Mouse (Mus musculus): ENCODE results near the gene Mtf1. TPM values are rescaled to one million over a fixed set of nuclear protein-coding genes. Genes with fewer than 3 reads are reported as not detected.

The Mtf1 gene
- 33.3 TPM for total RNA-seq (2023)

GRCm38 (mm10) chr4:124801552-124802308, at the start of gene Mtf1:
Mtf1 (plus strand) TSS chr4:124802104.

DNA sequence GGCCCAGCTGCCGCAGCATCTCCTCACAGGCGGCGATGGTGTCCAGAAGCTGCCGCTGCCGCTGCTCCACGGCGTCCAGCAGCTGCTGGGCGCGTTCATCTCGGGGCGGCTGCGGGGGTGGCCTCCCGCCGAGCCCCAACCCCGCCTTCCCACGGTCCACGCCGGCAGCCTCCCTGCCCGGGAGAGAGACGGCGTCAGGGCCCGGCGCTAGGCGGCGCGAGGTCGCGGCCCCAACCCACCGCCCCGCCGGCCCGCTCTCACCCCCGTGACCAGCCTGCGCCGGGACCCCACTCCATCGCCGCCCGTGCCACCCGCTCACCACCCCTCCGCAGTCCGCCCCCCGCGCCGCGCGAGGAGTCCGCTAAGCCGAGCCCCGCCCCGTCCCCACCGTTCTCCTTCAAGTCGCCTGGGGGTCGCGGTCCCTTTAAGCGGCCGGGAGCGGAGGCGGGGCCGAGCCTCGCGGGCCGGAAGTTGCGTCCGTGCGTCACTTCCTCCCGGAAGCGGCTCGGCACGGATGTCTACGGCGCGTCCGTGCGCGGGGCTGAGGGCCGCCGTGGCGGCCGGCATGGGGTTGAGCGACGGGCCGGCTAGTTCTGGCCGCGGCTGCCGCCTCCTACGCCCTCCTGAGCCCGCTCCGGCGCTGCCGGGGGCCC, 48.5 kb downstream of the Mtf1 start, which contains the start of gene Yrdc:
TSS of gene Yrdc (plus strand) at position 419 of the 653 bp plus-strand sequence.

DNA sequence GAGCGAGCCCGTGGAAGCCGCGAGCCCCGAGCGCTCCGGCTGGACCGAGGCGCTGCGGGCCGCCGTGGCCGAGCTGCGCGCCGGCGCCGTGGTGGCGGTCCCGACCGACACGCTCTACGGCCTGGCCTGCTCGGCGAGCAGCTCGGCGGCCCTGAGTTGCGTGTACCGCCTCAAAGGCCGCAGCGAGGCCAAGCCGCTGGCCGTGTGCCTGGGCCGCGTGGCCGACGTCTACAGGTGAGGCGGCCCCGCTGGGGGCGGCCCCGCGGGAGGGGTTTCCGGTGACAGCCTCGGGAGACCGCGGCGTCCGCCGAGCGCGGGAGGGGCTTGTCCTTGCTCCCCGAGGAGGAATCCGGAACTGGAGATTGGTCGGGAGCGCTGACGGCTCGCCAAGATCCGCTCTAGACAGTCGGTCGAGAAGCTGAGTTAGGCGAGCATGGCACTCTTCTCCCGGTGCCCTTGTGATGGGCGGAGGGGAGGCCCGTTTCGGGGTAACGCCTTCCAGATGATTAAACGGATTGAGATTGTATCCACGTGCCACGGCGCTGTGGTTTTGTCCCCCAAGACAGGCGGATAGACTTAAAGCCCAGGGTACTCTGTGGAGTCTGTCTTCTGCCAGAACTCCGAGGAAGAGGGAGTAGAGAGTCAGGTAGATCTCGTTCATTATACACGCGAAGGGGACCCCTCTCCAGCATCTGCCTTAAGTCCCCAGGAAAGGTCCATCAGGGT, 49.2 kb downstream of the Mtf1 start, which contains the start of gene 1110065P20Rik:
TSS of gene 1110065P20Rik (minus strand) at position 264 of the 726 bp plus-strand sequence.

GRCm38 (mm10) chr4:124861283-124862188, 59.6 kb downstream of the Mtf1 start, which contains the start of gene Maneal:
Maneal (minus strand) TSS chr4:124862171.

DNA sequence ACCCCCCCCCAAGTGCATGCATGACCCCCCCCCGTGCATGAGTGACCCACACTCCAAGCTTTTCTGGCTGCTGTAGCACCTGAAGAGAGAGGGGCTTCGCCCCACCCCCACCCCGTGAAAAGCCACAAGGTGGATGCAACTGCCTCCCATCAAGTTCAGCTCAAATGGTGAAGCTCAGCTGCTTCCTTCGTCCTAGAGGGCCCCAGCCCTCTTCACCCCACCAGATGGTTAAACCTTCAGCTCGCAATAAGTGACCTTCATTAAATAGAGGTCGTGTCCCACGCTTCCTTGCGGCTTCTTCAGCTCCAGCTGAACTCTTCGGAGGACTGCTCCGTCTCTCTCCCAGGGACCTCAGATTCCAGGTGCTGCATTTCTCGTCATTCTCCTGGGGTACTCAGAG, 78.7 kb downstream of the Mtf1 start, which contains the start of gene Epha10:
TSS of gene Epha10 (plus strand) at position 301 of the 400 bp plus-strand sequence.

Other genes with a start within 250 kb of the Mtf1 start
- not detected for gene 3100002H09Rik, start 191.3 kb upstream of the Mtf1 start, total RNA-seq (2023)
- not detected for gene Pou3f1, start 145.3 kb upstream of the Mtf1 start, total RNA-seq (2023)
- gene Utp11, start 108.5 kb upstream of the Mtf1 start, total RNA-seq (2023) = 20.9 TPM
- gene Fhl3, start 101.4 kb upstream of the Mtf1 start, total RNA-seq (2023) = 15.2 TPM
- gene Sf3a3, start 87.3 kb upstream of the Mtf1 start, total RNA-seq (2023) = 54.8 TPM
- gene Inpp5b, start 60.3 kb upstream of the Mtf1 start, total RNA-seq (2023) = 80.5 TPM
- gene Yrdc, start 48.6 kb downstream of the Mtf1 start, total RNA-seq (2023) = 127 TPM
- gene 1110065P20Rik, start 49.1 kb downstream of the Mtf1 start, total RNA-seq (2023) = 16.8 TPM
- 2.7 TPM for gene Maneal, start 60.1 kb downstream of the Mtf1 start, total RNA-seq (2023)
- gene Epha10, start 78.8 kb downstream of the Mtf1 start, total RNA-seq (2023) = not detected
- gene 9930104L06Rik, start 134.9 kb downstream of the Mtf1 start, total RNA-seq (2023) = 16.2 TPM
- 2.8 TPM for gene Cdca8, start 137.2 kb downstream of the Mtf1 start, total RNA-seq (2023)
- not detected for gene Rspo1, start 184.3 kb downstream of the Mtf1 start, total RNA-seq (2023)
- 94.0 TPM for gene Gnl2, start 214.5 kb downstream of the Mtf1 start, total RNA-seq (2023)

All from CD4-positive naive resting alpha-beta T cell, adult 76 days (primary cell).